Mouse (Mus musculus) lung, postnatal 0 days (tissue): ENCODE results near the gene Tle6.

Source experiments
- CTCF ChIP-seq: IDR thresholded peaks from 2 replicates; pipeline ENCODE4 v1.5.1; 2016; ENCODE audit warnings: antibody characterized with exemption, mild to moderate bottlenecking
- EP300 ChIP-seq: IDR thresholded peaks from 2 replicates; pipeline ENCODE4 v1.6.1; 2016; ENCODE audit warnings: antibody characterized with exemption, mild to moderate bottlenecking, control low read depth

- TF ChIP-seq CTCF = no peak
- no peak for TF ChIP-seq EP300
Observed at GRCm38 (mm10) chr10:81570238-81570800, 30.6 kb downstream of the Tle6 start.
